Comparison of ENCODE assay signal across 8 mouse cellular contexts in genomic region chr13:55361145-55361544, GRCm38 (mm10). TPM values are rescaled to one million over a fixed set of nuclear protein-coding genes. Genes with fewer than 3 reads are reported as not detected.
DNase-seq lines count a peak whose midpoint lies in the region; ATAC-seq and TF ChIP-seq lines count a peak whose summit lies in the region.

No protein-coding gene starts in this region.

- ATAC-seq in kidney, postnatal 0 days (replicated peaks; ENCODE audit: low FRiP score, low read depth) = no peak
- ATAC-seq in embryonic facial prominence, embryonic 12.5 days (ENCODE audit: insufficient number of reproducible peaks, insufficient read depth, low FRiP score, low TSS enrichment) = no peak
- no peak for ATAC-seq in intestine, embryonic 14.5 days (replicated peaks; ENCODE audit: low FRiP score, low TSS enrichment, low read depth)
- no peak for ATAC-seq in midbrain, postnatal 0 days (ENCODE audit: low FRiP score)

- H3K4me2 ChIP-seq in kidney, postnatal 0 days (ENCODE audit: low read length) = peak overlapping the region; percentile 90
- peak overlapping the region; percentile 86 for H3K4me2 ChIP-seq in embryonic facial prominence, embryonic 12.5 days (replicated peaks)
- H3K4me2 ChIP-seq in intestine, embryonic 14.5 days (ENCODE audit: low read length) = peak overlapping the region; percentile 94
- H3K4me2 ChIP-seq in midbrain, postnatal 0 days (ENCODE audit: low read depth, low read length, poor library complexity, severe bottlenecking) = peak overlapping the region; percentile 87

- TF ChIP-seq CTCF in kidney, postnatal 0 days (IDR thresholded peaks at IDR 0.05; ENCODE audit: low read depth) = no peak
- TF ChIP-seq CTCF in midbrain, postnatal 0 days (IDR thresholded peaks at IDR 0.05) = no peak

- no peak overlapping the region for H3K9ac ChIP-seq in kidney, postnatal 0 days (ENCODE audit: low read depth, low read length)
- peak overlapping the region; percentile 91 for H3K9ac ChIP-seq in embryonic facial prominence, embryonic 12.5 days
- H3K9ac ChIP-seq in intestine, embryonic 14.5 days (ENCODE audit: low read length) = peak overlapping the region; percentile 87; the same call in 1 of the 2 replicates
- H3K9ac ChIP-seq in midbrain, postnatal 0 days (replicated peaks; ENCODE audit: low read length, poor library complexity, severe bottlenecking) = no peak overlapping the region

- H3K9me3 ChIP-seq in kidney, postnatal 0 days (replicated peaks; ENCODE audit: low read length) = no peaks in the 10 kb centered on the region
- H3K9me3 ChIP-seq in embryonic facial prominence, embryonic 12.5 days = no peaks in the 10 kb centered on the region
- H3K9me3 ChIP-seq in intestine, embryonic 14.5 days (ENCODE audit: control insufficient read depth, low read length) = no peaks in the 10 kb centered on the region
- no peaks in the 10 kb centered on the region for H3K9me3 ChIP-seq in midbrain, postnatal 0 days (ENCODE audit: low read length)

- H3K27ac ChIP-seq in kidney, postnatal 0 days = no peak overlapping the region
- H3K27ac ChIP-seq in embryonic facial prominence, embryonic 12.5 days = no peak overlapping the region
- no peak overlapping the region for H3K27ac ChIP-seq in intestine, embryonic 14.5 days (ENCODE audit: low read depth)
- H3K27ac ChIP-seq in midbrain, postnatal 0 days (ENCODE audit: low read depth, low read length) = no peak overlapping the region

- no peak for DNase-seq in kidney, postnatal 0 days (ENCODE audit: low spot score)
- no peak for DNase-seq in kidney, postnatal 10 days
- DNase-seq in intestine, embryonic 14.5 days (ENCODE audit: low spot score) = no peak
- no peak for DNase-seq in midbrain, postnatal 0 days (ENCODE audit: low spot score)
- DNase-seq in thymus, postnatal 36 days = no peak
- DNase-seq in cerebellum, postnatal 36 days = no peak
- DNase-seq in gastrocnemius, postnatal 10 days = no peak

- H3K4me1 ChIP-seq in kidney, postnatal 0 days (replicated peaks; ENCODE audit: insufficient read depth, low read length) = peaks cover 10% of the 10 kb centered on the region; the same call in 1 of the 2 replicates
- H3K4me1 ChIP-seq in embryonic facial prominence, embryonic 12.5 days = peaks cover 13% of the 10 kb centered on the region
- H3K4me1 ChIP-seq in intestine, embryonic 14.5 days (replicated peaks; ENCODE audit: control insufficient read depth, insufficient read depth, low read length) = peaks cover 13% of the 10 kb centered on the region
- H3K4me1 ChIP-seq in midbrain, postnatal 0 days (ENCODE audit: insufficient read depth, low read length) = peaks cover 12% of the 10 kb centered on the region

- peak overlapping the region; percentile 95 for H3K4me3 ChIP-seq in kidney, postnatal 0 days (replicated peaks; ENCODE audit: low read depth, low read length)
- H3K4me3 ChIP-seq in embryonic facial prominence, embryonic 12.5 days = peak overlapping the region; percentile 97
- peak overlapping the region; percentile 97 for H3K4me3 ChIP-seq in intestine, embryonic 14.5 days (ENCODE audit: low read depth, low read length)
- peak overlapping the region; percentile 84 for H3K4me3 ChIP-seq in midbrain, postnatal 0 days (ENCODE audit: low read depth, low read length)

- H3K36me3 ChIP-seq in kidney, postnatal 0 days (ENCODE audit: insufficient read depth, low read length) = peaks cover 23% of the 10 kb centered on the region; the same call in 1 of the 2 replicates
- peaks cover 34% of the 10 kb centered on the region for H3K36me3 ChIP-seq in embryonic facial prominence, embryonic 12.5 days
- H3K36me3 ChIP-seq in intestine, embryonic 14.5 days (ENCODE audit: control insufficient read depth, insufficient read depth, low read length) = peaks cover 42% of the 10 kb centered on the region
- peaks cover 6% of the 10 kb centered on the region; the same call in 1 of the 2 replicates for H3K36me3 ChIP-seq in midbrain, postnatal 0 days (ENCODE audit: insufficient read depth, low read length)

- no peaks in the 10 kb centered on the region for H3K27me3 ChIP-seq in kidney, postnatal 0 days (ENCODE audit: insufficient read depth, low read length)
- H3K27me3 ChIP-seq in embryonic facial prominence, embryonic 12.5 days = no peaks in the 10 kb centered on the region
- no peaks in the 10 kb centered on the region for H3K27me3 ChIP-seq in intestine, embryonic 14.5 days (replicated peaks; ENCODE audit: control insufficient read depth, insufficient read depth, low read length)
- H3K27me3 ChIP-seq in midbrain, postnatal 0 days (ENCODE audit: insufficient read depth, low read length) = no peaks in the 10 kb centered on the region

RNA-seq across cellular contexts. Expression of gene Lman2, which starts 1.4 kb away (rescaled TPM):
- 93.7 and 103 TPM in 2 replicates for polyA plus RNA-seq in kidney, postnatal 0 days (2015; fragmentation: Nextera tagmentation; extraction: Ambion mirVana)
- 98.3 and 100 TPM in 2 replicates for polyA plus RNA-seq in embryonic facial prominence, embryonic 12.5 days (2016; fragmentation: Nextera tagmentation; extraction: Ambion mirVana)
- 99.9 and 104 TPM in 2 replicates for polyA plus RNA-seq in intestine, embryonic 14.5 days (2014; fragmentation: Nextera tagmentation; extraction: Ambion mirVana)
- 55.7 and 55.9 TPM in 2 replicates for total RNA-seq in midbrain, postnatal 0 days (2014; rRNA removed)
- 32.8 and 35.0 TPM in 2 replicates for polyA plus RNA-seq in midbrain, postnatal 0 days (2015; fragmentation: Nextera tagmentation; extraction: Ambion mirVana)
- 10 to 100 TPM; 37.0 to 45.1 TPM for total RNA-seq in gastrocnemius, postnatal 10 days (2021)

RNA-seq across cellular contexts. Expression of gene Rgs14, which starts 8.4 kb away (rescaled TPM):
- polyA plus RNA-seq in kidney, postnatal 0 days (2015; fragmentation: Nextera tagmentation; extraction: Ambion mirVana) = 1.6 and 1.7 TPM in 2 replicates
- 0.61 and 1.2 TPM in 2 replicates for polyA plus RNA-seq in embryonic facial prominence, embryonic 12.5 days (2016; fragmentation: Nextera tagmentation; extraction: Ambion mirVana)
- polyA plus RNA-seq in intestine, embryonic 14.5 days (2014; fragmentation: Nextera tagmentation; extraction: Ambion mirVana) = 0.63 and 1.0 TPM in 2 replicates
- total RNA-seq in midbrain, postnatal 0 days (2014; rRNA removed) = 0.44 and 1.1 TPM in 2 replicates
- 1.3 and 1.5 TPM in 2 replicates for polyA plus RNA-seq in midbrain, postnatal 0 days (2015; fragmentation: Nextera tagmentation; extraction: Ambion mirVana)
- total RNA-seq in gastrocnemius, postnatal 10 days (2021) = under 1 TPM; 0.19 to 0.36 TPM

RNA-seq across cellular contexts. Expression of gene Mxd3, which starts 31.5 kb away (rescaled TPM):
- 14.9 and 15.1 TPM in 2 replicates for polyA plus RNA-seq in kidney, postnatal 0 days (2015; fragmentation: Nextera tagmentation; extraction: Ambion mirVana)
- 32.2 and 37.6 TPM in 2 replicates for polyA plus RNA-seq in embryonic facial prominence, embryonic 12.5 days (2016; fragmentation: Nextera tagmentation; extraction: Ambion mirVana)
- polyA plus RNA-seq in intestine, embryonic 14.5 days (2014; fragmentation: Nextera tagmentation; extraction: Ambion mirVana) = 30.1 and 30.2 TPM in 2 replicates
- 6.6 and 7.2 TPM in 2 replicates for total RNA-seq in midbrain, postnatal 0 days (2014; rRNA removed)
- 3.5 and 3.6 TPM in 2 replicates for polyA plus RNA-seq in midbrain, postnatal 0 days (2015; fragmentation: Nextera tagmentation; extraction: Ambion mirVana)
- 1 to 10 TPM; 6.2 to 7.8 TPM for total RNA-seq in gastrocnemius, postnatal 10 days (2021)

RNA-seq across cellular contexts. Expression of gene Slc34a1, which starts 36.8 kb away (rescaled TPM):
- polyA plus RNA-seq in kidney, postnatal 0 days (2015; fragmentation: Nextera tagmentation; extraction: Ambion mirVana) = 344 and 465 TPM in 2 replicates
- not detected in 2 replicates for polyA plus RNA-seq in embryonic facial prominence, embryonic 12.5 days (2016; fragmentation: Nextera tagmentation; extraction: Ambion mirVana)
- polyA plus RNA-seq in intestine, embryonic 14.5 days (2014; fragmentation: Nextera tagmentation; extraction: Ambion mirVana) = not detected in 2 replicates
- not detected in 2 replicates for total RNA-seq in midbrain, postnatal 0 days (2014; rRNA removed)
- 0.04 TPM in 1 of 2 replicates, not detected in the other for polyA plus RNA-seq in midbrain, postnatal 0 days (2015; fragmentation: Nextera tagmentation; extraction: Ambion mirVana)
- under 1 TPM in 1 of 2 experiments, not detected in 1; 0.11 TPM for total RNA-seq in gastrocnemius, postnatal 10 days (2021)

RNA-seq across cellular contexts. Expression of gene Rab24, which starts 39.4 kb away (rescaled TPM):
- polyA plus RNA-seq in kidney, postnatal 0 days (2015; fragmentation: Nextera tagmentation; extraction: Ambion mirVana) = 84.8 and 93.1 TPM in 2 replicates
- 108 and 118 TPM in 2 replicates for polyA plus RNA-seq in embryonic facial prominence, embryonic 12.5 days (2016; fragmentation: Nextera tagmentation; extraction: Ambion mirVana)
- polyA plus RNA-seq in intestine, embryonic 14.5 days (2014; fragmentation: Nextera tagmentation; extraction: Ambion mirVana) = 82.6 and 86.0 TPM in 2 replicates
- 70.0 and 88.1 TPM in 2 replicates for total RNA-seq in midbrain, postnatal 0 days (2014; rRNA removed)
- 83.2 and 84.2 TPM in 2 replicates for polyA plus RNA-seq in midbrain, postnatal 0 days (2015; fragmentation: Nextera tagmentation; extraction: Ambion mirVana)
- 10 to 100 TPM; 36.0 to 37.2 TPM for total RNA-seq in gastrocnemius, postnatal 10 days (2021)

Comparison
In these comparisons a context has a peak if more than half of its experiments do, and no peak if none do; other contexts are left out.
1. H3K9ac ChIP-seq: peak in embryonic facial prominence, embryonic 12.5 days (single experiment) and intestine, embryonic 14.5 days (single experiment); none in kidney, postnatal 0 days (single experiment) and midbrain, postnatal 0 days (single experiment).
2. Peak in every context shown above with its lines, with median percentiles within 50 percentile points of each other: H3K4me2 ChIP-seq and H3K4me3 ChIP-seq.